ENCODE assay signal across 11 mouse cellular contexts in the genomic region with DNA sequence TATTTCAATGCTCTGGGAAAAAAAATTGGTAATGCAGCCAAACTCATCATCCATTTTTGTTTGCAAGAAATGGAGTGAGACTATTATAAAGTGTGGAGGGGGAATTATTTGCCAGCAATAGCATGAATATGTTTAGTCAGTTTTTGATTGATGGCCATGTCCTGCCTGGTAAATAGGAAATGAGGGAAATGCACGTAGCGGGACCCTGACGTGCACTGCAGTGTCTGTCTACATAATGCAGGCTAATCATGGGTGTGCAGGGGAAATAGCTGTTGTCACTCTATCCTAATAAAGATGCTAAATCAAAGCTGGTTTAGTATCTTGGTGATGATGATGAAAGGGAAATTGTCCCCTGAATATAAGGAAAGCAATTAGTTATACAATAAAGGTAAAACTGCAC.
"Had no signal": no experiment of that assay in that cellular context is flagged by ENCODE, and none has a peak within 500 bp of the region (broad histone marks: within the 10 kb centered on the region; RNA-seq: fewer than 3 reads in every experiment).

No protein-coding gene starts in this region.

- H3K27me3 ChIP-seq: limb, embryonic 13.5 days; midbrain, embryonic 12.5 days; neural tube, embryonic 13.5 days had no signal

- H3K9ac ChIP-seq: limb, embryonic 13.5 days; liver, embryonic 14.5 days; midbrain, embryonic 12.5 days; neural tube, embryonic 13.5 days had no signal

- ATAC-seq: midbrain, embryonic 16.5 days had no signal

- H3K4me1 ChIP-seq: midbrain, embryonic 12.5 days; neural tube, embryonic 13.5 days had no signal

- H3K27ac ChIP-seq: limb, embryonic 13.5 days; liver, embryonic 14.5 days; midbrain, embryonic 12.5 days; neural tube, embryonic 13.5 days had no signal

- H3K4me3 ChIP-seq: limb, embryonic 13.5 days; midbrain, embryonic 12.5 days; neural tube, embryonic 13.5 days had no signal

- DNase-seq: kidney, adult 11 months; kidney, adult 9 months; kidney, postnatal 14 days; left cerebral cortex, postnatal 4 days; retina, postnatal 1 day; thymus, postnatal 4 days had no signal

- H3K9me3 ChIP-seq: limb, embryonic 13.5 days; midbrain, embryonic 12.5 days; neural tube, embryonic 13.5 days had no signal

- H3K4me2 ChIP-seq: limb, embryonic 13.5 days; midbrain, embryonic 12.5 days; neural tube, embryonic 13.5 days had no signal

- H3K36me3 ChIP-seq: limb, embryonic 13.5 days; midbrain, embryonic 12.5 days; neural tube, embryonic 13.5 days had no signal
